Mouse (Mus musculus) forebrain, embryonic 10.5 days (tissue): Measurements from ENCODE around the gene Kcnq1. TPM values are rescaled to one million over a fixed set of nuclear protein-coding genes. Genes with fewer than 3 reads are reported as not detected.

ENCODE experiments used
- DNase-seq: peaks from one replicate; pipeline ENCODE4 v3.0.0-alpha.2; 2017; ENCODE audit warnings: low spot score; ENCODE audit errors: extremely low spot score
- H3K27ac ChIP-seq: fragments of 300-500 bp; sonication (generic); 2 replicates; pipeline ENCODE4 v1.5.1; 2016; ENCODE audit warnings: mild to moderate bottlenecking
- H3K27me3 ChIP-seq: fragments of 300-500 bp; sonication (generic); 2 replicates; pipeline ENCODE4 v1.6.1; 2016; ENCODE audit warnings: mild to moderate bottlenecking; ENCODE audit not compliant: poor library complexity, severe bottlenecking
- H3K36me3 ChIP-seq: fragments of 300-500 bp; sonication (generic); replicated peaks from 2 replicates; pipeline ENCODE4 v1.6.1; 2016; ENCODE audit warnings: mild to moderate bottlenecking, moderate library complexity
- H3K4me1 ChIP-seq: fragments of 300-500 bp; sonication (generic); 2 replicates; pipeline ENCODE4 v1.6.1; 2016
- H3K4me3 ChIP-seq: fragments of 300-500 bp; sonication (generic); 2 replicates; pipeline ENCODE4 v1.5.1; 2016; ENCODE audit warnings: mild to moderate bottlenecking, moderate library complexity
- H3K9me3 ChIP-seq: fragments of 300-500 bp; sonication (generic); 2 replicates; pipeline ENCODE4 v1.6.1; 2016; ENCODE audit warnings: mild to moderate bottlenecking, moderate library complexity
- WGBS: fragments of 180-500 bp; shearing (Covaris S2); methylation state at CpG from one replicate; pipeline ENCODE4 v1.1.7; 2016; 5-methylcytosine and 5-hydroxymethylcytosine counted together
- polyA plus RNA-seq: library from polyadenylated mRNA; unstranded; fragments of >200 nt; fragmentation: Nextera tagmentation; extraction: Ambion mirVana; gene quantifications from 2 replicates; pipeline ENCODE4 v1.2.1, GENCODE M21; 2016

The Kcnq1 gene
- polyA plus RNA-seq, 1 experiment from 2014 or later = 1.3 TPM

GRCm38 (mm10) chr7:143415070-143415469 is 308.9 kb downstream of the Kcnq1 start:
- 51% methylated on average over 4 of the region's 4 CpGs for WGBS
- peaks cover 61% of the 10 kb centered on the region for H3K27me3 ChIP-seq
- H3K4me3 ChIP-seq = no peak overlapping the region
- H3K27ac ChIP-seq = peak overlapping the region; percentile 31
- DNase-seq = no peak
- H3K4me1 ChIP-seq = peaks cover 25% of the 10 kb centered on the region
- H3K36me3 ChIP-seq = no peaks in the 10 kb centered on the region
- H3K9me3 ChIP-seq = no peaks in the 10 kb centered on the region

- peaks cover 72% of the 10 kb centered on the region for H3K27me3 ChIP-seq
- H3K36me3 ChIP-seq = no peaks in the 10 kb centered on the region
- no peak overlapping the region for H3K27ac ChIP-seq
- no peak overlapping the region for H3K4me3 ChIP-seq
- no peak for DNase-seq
- 87% methylated on average over 12 of the region's 12 CpGs for WGBS
- H3K9me3 ChIP-seq = no peaks in the 10 kb centered on the region
- H3K4me1 ChIP-seq = peaks cover 25% of the 10 kb centered on the region
Observed at GRCm38 (mm10) chr7:143416406-143416805, 310.2 kb downstream of the Kcnq1 start.

GRCm38 (mm10) chr7:143417875-143418274 is 311.7 kb downstream of the Kcnq1 start:
- Histone ChIP-seq H3K27ac (0 out of 2 replicates have a peak overlapping the region, but pooled peaks have one; percentile 8), H3K4me1 (peaks cover 25% of the 10 kb centered on the region), H3K9me3 (no peaks in the 10 kb centered on the region), H3K36me3 (no peaks in the 10 kb centered on the region), H3K4me3 (no peak overlapping the region), H3K27me3 (peaks cover 78% of the 10 kb centered on the region)
- WGBS = 86% methylated on average over 5 of the region's 5 CpGs
- no peak for DNase-seq

GRCm38 (mm10) chr7:143419585-143420160 is 313.5 kb downstream of the Kcnq1 start:
- H3K4me3 ChIP-seq = no peak overlapping the region
- WGBS = 81% methylated on average over 4 of the region's 4 CpGs
- H3K27me3 ChIP-seq = peaks cover 85% of the 10 kb centered on the region

GRCm38 (mm10) chr7:143428142-143428813 is 322.1 kb downstream of the Kcnq1 start:
- peaks cover 36% of the 10 kb centered on the region for H3K4me1 ChIP-seq
- H3K9me3 ChIP-seq = no peaks in the 10 kb centered on the region
- peak overlapping the region; percentile 81 for H3K27ac ChIP-seq
- H3K4me3 ChIP-seq = peak overlapping the region; percentile 21; the same call in 1 of the 2 replicates
- 47% methylated on average over 23 of the region's 23 CpGs for WGBS
- no peaks in the 10 kb centered on the region for H3K36me3 ChIP-seq
- peak; percentile 82 for DNase-seq
- peaks cover 95% of the 10 kb centered on the region for H3K27me3 ChIP-seq

More at GRCm38 (mm10) chr7:143419585-143420160, 313.5 kb downstream of the Kcnq1 start:
- H3K27ac ChIP-seq = no peak overlapping the region
- H3K4me1 ChIP-seq = peaks cover 25% of the 10 kb centered on the region
- no peak for DNase-seq
- H3K9me3 ChIP-seq = no peaks in the 10 kb centered on the region
- H3K36me3 ChIP-seq = no peaks in the 10 kb centered on the region

- Histone ChIP-seq H3K27me3 (peaks cover 95% of the 10 kb centered on the region), H3K36me3 (no peaks in the 10 kb centered on the region), H3K4me1 (peaks cover 36% of the 10 kb centered on the region), H3K9me3 (no peaks in the 10 kb centered on the region), H3K4me3 (peak overlapping the region; percentile 21; the same call in 1 of the 2 replicates), H3K27ac (peak overlapping the region; percentile 81)
- WGBS = 48% methylated on average over 2 of the region's 2 CpGs
- peak; percentile 39 for DNase-seq
Observed at GRCm38 (mm10) chr7:143428814-143429499, 322.8 kb downstream of the Kcnq1 start.

GRCm38 (mm10) chr7:143432631-143433030 is 326.5 kb downstream of the Kcnq1 start:
- Histone ChIP-seq H3K4me3 (no peak overlapping the region), H3K27ac (no peak overlapping the region), H3K4me1 (peaks cover 33% of the 10 kb centered on the region), H3K27me3 (peaks cover 95% of the 10 kb centered on the region), H3K36me3 (no peaks in the 10 kb centered on the region), H3K9me3 (no peaks in the 10 kb centered on the region)
- DNase-seq = no peak
- WGBS = 73% methylated on average over 1 of the region's 1 CpGs

- whole genome bisulfite sequencing = 77% methylated on average over 7 of the region's 7 CpGs
- peak overlapping the region; percentile 16; the same call in 1 of the 2 replicates for H3K27ac ChIP-seq
- peaks cover 95% of the 10 kb centered on the region for H3K27me3 ChIP-seq
- H3K36me3 ChIP-seq = no peaks in the 10 kb centered on the region
- DNase-seq = no peak
- no peaks in the 10 kb centered on the region for H3K9me3 ChIP-seq
- peaks cover 33% of the 10 kb centered on the region for H3K4me1 ChIP-seq
- no peak overlapping the region for H3K4me3 ChIP-seq
Observed at GRCm38 (mm10) chr7:143433331-143433730, 327.2 kb downstream of the Kcnq1 start.

- Histone ChIP-seq H3K36me3 (no peaks in the 10 kb centered on the region), H3K27ac (peak overlapping the region; percentile 93), H3K27me3 (peaks cover 100% of the 10 kb centered on the region), H3K4me3 (peak overlapping the region; percentile 60), H3K9me3 (no peaks in the 10 kb centered on the region), H3K4me1 (peaks cover 51% of the 10 kb centered on the region)
- 15% methylated on average over 18 of the region's 18 CpGs for WGBS
- no peak for DNase-seq
Observed at GRCm38 (mm10) chr7:143437231-143437893, 331.2 kb downstream of the Kcnq1 start.

GRCm38 (mm10) chr7:143437894-143438581 is 331.9 kb downstream of the Kcnq1 start:
- Histone ChIP-seq H3K4me1 (peaks cover 54% of the 10 kb centered on the region), H3K36me3 (no peaks in the 10 kb centered on the region), H3K9me3 (no peaks in the 10 kb centered on the region), H3K27ac (peak overlapping the region; percentile 93), H3K4me3 (peak overlapping the region; percentile 60), H3K27me3 (peaks cover 100% of the 10 kb centered on the region)
- peak; percentile 73 for DNase-seq
- WGBS = under 1% methylated on average over 58 of the region's 63 CpGs

GRCm38 (mm10) chr7:143438965-143439364 is 332.8 kb downstream of the Kcnq1 start:
- Histone ChIP-seq H3K9me3 (no peaks in the 10 kb centered on the region), H3K27me3 (peaks cover 100% of the 10 kb centered on the region), H3K36me3 (no peaks in the 10 kb centered on the region), H3K4me3 (peak overlapping the region; percentile 60; the same call in 1 of the 2 replicates), H3K4me1 (peaks cover 63% of the 10 kb centered on the region), H3K27ac (no peak overlapping the region)
- WGBS = 89% methylated on average over 1 of the region's 1 CpGs
- DNase-seq = no peak

GRCm38 (mm10) chr7:143444580-143444954 is 338.4 kb downstream of the Kcnq1 start:
- peaks cover 100% of the 10 kb centered on the region for H3K27me3 ChIP-seq
- WGBS = 18% methylated on average over 8 of the region's 8 CpGs
- no peak for DNase-seq

More at GRCm38 (mm10) chr7:143444580-143444954, 338.4 kb downstream of the Kcnq1 start:
- Histone ChIP-seq H3K9me3 (no peaks in the 10 kb centered on the region), H3K4me3 (peak overlapping the region; percentile 45), H3K36me3 (no peaks in the 10 kb centered on the region), H3K4me1 (peaks cover 73% of the 10 kb centered on the region), H3K27ac (peak overlapping the region; percentile 87)
